Mouse (Mus musculus) gastrocnemius, postnatal 14 days (tissue): Measurements from ENCODE around the gene Mb21d2. TPM values are rescaled to one million over a fixed set of nuclear protein-coding genes. Genes with fewer than 3 reads are reported as not detected.
A peak's percentile ranks its signal among the peaks of the same experiment; 100 is the strongest.

ENCODE experiments used
- DNase-seq: peaks from one replicate; pipeline ENCODE4 v3.0.0; 2021; ENCODE audit warnings: mixed read lengths
- intact Hi-C: fragments of 180-260 bp; cut with DNase I; formaldehyde crosslinking; loops from one replicate; pipeline ENCODE4 v1.15.1; 2025; ENCODE audit warnings: low total_unique reads
- total RNA-seq, 2 experiments: library from RNA; stranded (reverse); gene quantifications; 2 replicates each; pipeline ENCODE4 v1.2.3; 2021

Mb21d2 gene
- total RNA-seq, 2 experiments from 2014 or later, result 6.2 to 7.1 TPM

- intact Hi-C loops, result no loop called here
- no peak for DNase-seq
Measured at GRCm38 (mm10) chr16:28829263-28829955, 100.1 kb downstream of the Mb21d2 start.

DNA sequence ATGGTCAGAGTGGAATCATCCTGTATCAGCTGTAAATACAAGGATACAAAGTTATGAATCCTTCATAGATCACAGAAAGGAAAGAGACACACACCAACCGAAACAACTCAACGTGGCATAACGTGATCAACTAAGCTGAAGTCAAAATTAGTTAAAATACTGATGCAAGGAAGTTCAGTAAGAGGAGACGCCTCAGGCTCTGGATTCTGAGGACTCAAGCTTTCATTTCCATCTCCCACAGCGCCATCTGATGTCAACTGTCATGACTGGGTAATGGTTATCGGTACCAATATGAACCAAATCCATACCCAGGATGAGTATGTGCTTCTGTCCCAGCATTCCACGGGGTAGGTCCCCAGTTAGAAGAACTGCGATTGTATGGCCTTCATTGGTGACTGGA, 104.7 kb downstream of the Mb21d2 start:
- intact Hi-C loops, result no loop called here
- DNase-seq, result no peak

DNA sequence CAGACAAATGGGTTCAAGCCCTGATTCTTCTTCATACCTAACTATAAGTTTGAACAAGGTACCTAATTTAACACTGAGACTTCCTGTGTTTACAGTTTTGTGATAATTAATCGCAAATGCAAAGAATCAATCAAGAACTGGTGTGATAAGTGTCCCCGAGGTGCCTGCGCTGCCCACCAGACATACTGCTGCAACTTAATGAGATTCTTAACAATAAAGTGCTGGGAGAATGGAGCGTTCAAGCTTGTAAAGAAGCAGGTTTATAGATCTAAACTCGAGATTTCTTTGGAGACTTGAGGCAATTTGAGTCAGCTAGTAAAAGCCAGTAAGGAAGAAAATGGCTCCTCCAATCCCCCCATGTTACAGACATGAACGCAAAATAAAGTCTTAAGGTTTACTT, 107.7 kb downstream of the Mb21d2 start:
- no peak for DNase-seq
- intact Hi-C loops, result no loop called here

DNA sequence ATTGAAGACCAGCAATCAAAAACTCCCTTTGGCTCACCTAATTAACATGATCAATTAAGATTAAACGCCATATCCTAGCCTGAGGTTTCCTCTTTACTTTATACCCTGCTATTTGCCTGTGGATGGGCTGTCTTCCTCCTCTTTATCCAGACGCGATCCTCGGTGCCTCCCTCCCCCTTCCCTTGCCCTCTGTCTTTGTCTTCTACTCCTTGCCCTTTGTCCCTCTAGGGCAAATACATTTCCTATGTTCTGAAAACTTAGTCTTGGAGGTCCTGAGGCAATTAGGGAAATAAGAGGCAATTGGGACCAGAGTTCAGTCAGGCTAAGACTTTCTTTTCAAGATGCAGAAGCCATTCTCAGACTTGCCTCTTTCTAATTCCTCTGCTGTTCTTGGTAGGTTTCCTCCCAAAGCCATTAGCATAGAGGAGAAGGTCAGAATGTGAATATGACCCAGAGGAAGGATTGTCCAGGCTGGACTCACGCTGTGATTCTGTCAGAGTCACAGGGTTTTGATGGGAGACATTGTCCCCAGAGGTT, 110.7 kb downstream of the Mb21d2 start:
- intact Hi-C loops, result no loop called here
- no peak for DNase-seq

GRCm38 (mm10) chr16:28813290-28813689, 116.2 kb downstream of the Mb21d2 start:
- no peak for DNase-seq
- intact Hi-C loops, result no loop called here

GRCm38 (mm10) chr16:28809089-28809488, 120.4 kb downstream of the Mb21d2 start:
- no peak for DNase-seq
- intact Hi-C loops, result no loop called here

DNA sequence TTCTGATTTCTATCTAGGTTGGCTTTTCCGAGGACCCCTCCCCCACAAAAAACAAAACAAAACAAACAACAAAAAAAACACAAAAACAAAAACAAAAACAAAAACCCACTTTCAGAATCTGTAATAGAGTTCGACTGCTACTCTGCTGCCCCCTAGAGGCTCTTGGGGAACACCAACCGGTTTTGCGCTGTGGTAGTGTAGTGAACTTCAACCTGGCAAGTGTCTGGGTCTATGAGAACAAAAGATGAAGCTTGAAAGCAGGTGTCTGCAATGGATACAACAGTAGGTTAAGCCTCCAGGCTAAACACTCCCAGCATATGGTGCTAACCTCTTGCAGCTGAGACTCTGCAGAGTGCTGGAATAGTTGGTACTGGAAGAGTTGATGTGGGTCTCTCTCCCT, 136.4 kb downstream of the Mb21d2 start:
- DNase-seq, result peak; percentile 18
- intact Hi-C loops, result no loop called here

Other genes with a start within 250 kb of the Mb21d2 start
- gene Fgf12, start 176.6 kb downstream of the Mb21d2 start, total RNA-seq, result under 1 TPM; 0.18 to 0.60 TPM